Mouse (Mus musculus): ENCODE measurements around the gene Uaca. TPM values are rescaled to one million over a fixed set of nuclear protein-coding genes. Genes with fewer than 3 reads are reported as not detected.

Uaca gene
- total RNA-seq, 1 experiment from 2014 or later = 6.8 TPM

GRCm38 (mm10) chr9:60895486-60896110 is 101.3 kb downstream of the Uaca start:
- ATAC-seq (replicated peaks in 1 of 2; ENCODE audit: insufficient read depth in 1 of 2, low FRiP score in 2 of 2, low TSS enrichment in 1 of 2, low read depth in 1 of 2, poor library complexity in 2 of 2, severe bottlenecking in 2 of 2) = peak in 1 of 2 experiments; percentile 49; a peak in 1 of 4 replicates

GRCm38 (mm10) chr9:60898291-60899020 is 104.1 kb downstream of the Uaca start:
- ATAC-seq (replicated peaks in 1 of 2; ENCODE audit: insufficient read depth in 1 of 2, low FRiP score in 2 of 2, low TSS enrichment in 1 of 2, low read depth in 1 of 2, poor library complexity in 2 of 2, severe bottlenecking in 2 of 2) = no peak

- no peak for ATAC-seq (replicated peaks in 1 of 2; ENCODE audit: insufficient read depth in 1 of 2, low FRiP score in 2 of 2, low TSS enrichment in 1 of 2, low read depth in 1 of 2, poor library complexity in 2 of 2, severe bottlenecking in 2 of 2)
Measured at GRCm38 (mm10) chr9:60899201-60899600, 104.9 kb downstream of the Uaca start.

- no peak for ATAC-seq (replicated peaks in 1 of 2; ENCODE audit: insufficient read depth in 1 of 2, low FRiP score in 2 of 2, low TSS enrichment in 1 of 2, low read depth in 1 of 2, poor library complexity in 2 of 2, severe bottlenecking in 2 of 2)
Measured at GRCm38 (mm10) chr9:60899797-60900459, 105.6 kb downstream of the Uaca start.

- no peak for ATAC-seq (replicated peaks in 1 of 2; ENCODE audit: insufficient read depth in 1 of 2, low FRiP score in 2 of 2, low TSS enrichment in 1 of 2, low read depth in 1 of 2, poor library complexity in 2 of 2, severe bottlenecking in 2 of 2)
Measured at GRCm38 (mm10) chr9:60912266-60912665, 117.9 kb downstream of the Uaca start.

- no peak for ATAC-seq (replicated peaks in 1 of 2; ENCODE audit: insufficient read depth in 1 of 2, low FRiP score in 2 of 2, low TSS enrichment in 1 of 2, low read depth in 1 of 2, poor library complexity in 2 of 2, severe bottlenecking in 2 of 2)
Measured at GRCm38 (mm10) chr9:60913626-60914025, 119.3 kb downstream of the Uaca start.

- ATAC-seq (replicated peaks in 1 of 2; ENCODE audit: insufficient read depth in 1 of 2, low FRiP score in 2 of 2, low TSS enrichment in 1 of 2, low read depth in 1 of 2, poor library complexity in 2 of 2, severe bottlenecking in 2 of 2) = no peak
Measured at GRCm38 (mm10) chr9:60919936-60920672, 125.8 kb downstream of the Uaca start.

GRCm38 (mm10) chr9:60920673-60921062 is 126.3 kb downstream of the Uaca start:
- no peak for ATAC-seq (replicated peaks in 1 of 2; ENCODE audit: insufficient read depth in 1 of 2, low FRiP score in 2 of 2, low TSS enrichment in 1 of 2, low read depth in 1 of 2, poor library complexity in 2 of 2, severe bottlenecking in 2 of 2)

GRCm38 (mm10) chr9:60921287-60921686 is 126.9 kb downstream of the Uaca start:
- no peak for ATAC-seq (replicated peaks in 1 of 2; ENCODE audit: insufficient read depth in 1 of 2, low FRiP score in 2 of 2, low TSS enrichment in 1 of 2, low read depth in 1 of 2, poor library complexity in 2 of 2, severe bottlenecking in 2 of 2)

GRCm38 (mm10) chr9:60921831-60922230 is 127.5 kb downstream of the Uaca start:
- ATAC-seq (replicated peaks in 1 of 2; ENCODE audit: insufficient read depth in 1 of 2, low FRiP score in 2 of 2, low TSS enrichment in 1 of 2, low read depth in 1 of 2, poor library complexity in 2 of 2, severe bottlenecking in 2 of 2) = no peak

GRCm38 (mm10) chr9:60926301-60926700 is 132.0 kb downstream of the Uaca start:
- no peak for ATAC-seq (replicated peaks in 1 of 2; ENCODE audit: insufficient read depth in 1 of 2, low FRiP score in 2 of 2, low TSS enrichment in 1 of 2, low read depth in 1 of 2, poor library complexity in 2 of 2, severe bottlenecking in 2 of 2)

- ATAC-seq (replicated peaks in 1 of 2; ENCODE audit: insufficient read depth in 1 of 2, low FRiP score in 2 of 2, low TSS enrichment in 1 of 2, low read depth in 1 of 2, poor library complexity in 2 of 2, severe bottlenecking in 2 of 2) = no peak
Measured at GRCm38 (mm10) chr9:60929290-60929983, 135.1 kb downstream of the Uaca start.

Other genes with a start within 250 kb of the Uaca start
- 35.5 and 36.5 TPM in 2 replicates for gene Lrrc49, start 106.4 kb upstream of the Uaca start, total RNA-seq (2017)
- 0.45 and 1.1 TPM in 2 replicates for gene Larp6, start 81.6 kb upstream of the Uaca start, total RNA-seq (2017)